Mouse (Mus musculus): ENCODE measurements around the gene Ly6g6e.
A peak's percentile ranks its signal among the peaks of the same experiment; 100 is the strongest.

The Ly6g6e gene

GRCm38 (mm10) chr17:35077786-35078233, 1.1 kb downstream of the Ly6g6e start, which contains the start of gene Ly6g6d:
TSS of gene Ly6g6d (minus strand) at chr17:35078065.
- peak; percentile 76 for DNase-seq

GRCm38 (mm10) chr17:35079778-35080177, 3.1 kb downstream of the Ly6g6e start:
- no peak for DNase-seq

- DNase-seq, result no peak
These were observed 3.5 kb downstream of the Ly6g6e start for GRCm38 (mm10) chr17:35080248-35080647.

- DNase-seq, result no peak
These were observed 4.0 kb downstream of the Ly6g6e start for GRCm38 (mm10) chr17:35080710-35081109.

- DNase-seq, result peak; percentile 89
These were observed 6.3 kb downstream of the Ly6g6e start for GRCm38 (mm10) chr17:35082841-35083576.

- no peak for DNase-seq
These were observed 7.3 kb downstream of the Ly6g6e start for GRCm38 (mm10) chr17:35083929-35084497.

GRCm38 (mm10) chr17:35085208-35085865, 8.6 kb downstream of the Ly6g6e start, which contains the start of gene Ly6g6f:
TSS of gene Ly6g6f (minus strand) at chr17:35085610.
- DNase-seq, result no peak

- DNase-seq, result no peak
These were observed 11.4 kb downstream of the Ly6g6e start for GRCm38 (mm10) chr17:35088151-35088550.

- peak; percentile 96 for DNase-seq
These were observed 12.3 kb downstream of the Ly6g6e start, which contains the start of gene Abhd16a for GRCm38 (mm10) chr17:35088825-35089644. TSS of gene Abhd16a (plus strand) at chr17:35089263.

- DNase-seq, result peak; percentile 97
These were observed 13.6 kb downstream of the Ly6g6e start for GRCm38 (mm10) chr17:35090166-35090932.

GRCm38 (mm10) chr17:35092403-35093198, 15.9 kb downstream of the Ly6g6e start:
- DNase-seq, result no peak

- DNase-seq, result no peak
These were observed 18.0 kb downstream of the Ly6g6e start for GRCm38 (mm10) chr17:35094475-35095365.

GRCm38 (mm10) chr17:35096597-35096996, 19.9 kb downstream of the Ly6g6e start:
- peak; percentile 64 for DNase-seq

- peak; percentile 80 for DNase-seq
These were observed 20.5 kb downstream of the Ly6g6e start for GRCm38 (mm10) chr17:35097164-35097655.

GRCm38 (mm10) chr17:35100196-35100765, 23.6 kb downstream of the Ly6g6e start:
- DNase-seq, result no peak

GRCm38 (mm10) chr17:35101161-35101560, 24.5 kb downstream of the Ly6g6e start:
- DNase-seq, result no peak

- DNase-seq, result no peak
These were observed 25.6 kb downstream of the Ly6g6e start for GRCm38 (mm10) chr17:35102299-35102698.

GRCm38 (mm10) chr17:35103221-35103690, 26.6 kb downstream of the Ly6g6e start:
- no peak for DNase-seq

- DNase-seq, result no peak
These were observed 27.4 kb downstream of the Ly6g6e start for GRCm38 (mm10) chr17:35104079-35104478.

Measured in cerebellum, adult 9-11 months (tissue).